Mouse (Mus musculus) C2C12 (cell line): Measurements from ENCODE around the gene Sf3a2.

ENCODE experiments used
- CTCF ChIP-seq: IDR thresholded peaks from one replicate; pipeline ENCODE4 v1.5.1; 2011; ENCODE audit not compliant: control insufficient read depth, insufficient read depth, insufficient read length
- FOSL1 ChIP-seq: IDR thresholded peaks from one replicate; pipeline ENCODE4 v1.8.0; 2011; ENCODE audit warnings: mild to moderate bottlenecking, low read length; ENCODE audit not compliant: poor library complexity, insufficient read depth, severe bottlenecking
- MYOD1 ChIP-seq: IDR thresholded peaks from one replicate; pipeline ENCODE4 v1.6.1; 2011; ENCODE audit warnings: low read depth; ENCODE audit not compliant: control insufficient read depth, insufficient read length
- MYOG ChIP-seq: IDR thresholded peaks from one replicate; pipeline ENCODE4 v1.6.1; 2011; ENCODE audit not compliant: control insufficient read depth, insufficient read length; ENCODE audit errors: extremely low read depth
- USF1 ChIP-seq: IDR thresholded peaks from one replicate; pipeline ENCODE4 v1.6.1; 2011; ENCODE audit warnings: low read depth, mild to moderate bottlenecking, control low read depth, moderate library complexity

- TF ChIP-seq CTCF (no peak), MYOD1 (no peak), MYOG (no peak), USF1 (no peak), FOSL1 (no peak)
These were observed 7.3 kb downstream of the Sf3a2 start for GRCm38 (mm10) chr10:80805322-80805721.
